Mouse (Mus musculus): ENCODE measurements at regions not wholly inside any gene's neighbourhood (a gene's known extent, or its start where the extent isn't known, plus 50 kb on each side); places are given as distances from the start of the nearest gene placed in this dataset.

- Histone ChIP-seq H3K27ac (ENCODE audit: low read depth, low read length) (no peak overlapping the region), H3K4me3 (ENCODE audit: low read depth, low read length) (no peak overlapping the region), H3K9me3 (ENCODE audit: control insufficient read depth, low read length) (no peaks in the 10 kb centered on the region), H3K4me2 (ENCODE audit: low read depth) (no peak overlapping the region), H3K27me3 (ENCODE audit: control insufficient read depth, insufficient read depth, low read length) (no peaks in the 10 kb centered on the region), H3K36me3 (ENCODE audit: control insufficient read depth, insufficient read depth, low read length) (no peaks in the 10 kb centered on the region), H3K4me1 (ENCODE audit: control insufficient read depth, insufficient read depth, low read length) (no peaks in the 10 kb centered on the region), H3K9ac (ENCODE audit: low read length) (no peak overlapping the region)
- WGBS = 89% methylated on average over 4 of the region's 4 CpGs
- ATAC-seq (ENCODE audit: insufficient read depth, low FRiP score, low TSS enrichment) (no peak), DNase-seq (ENCODE audit: low spot score) (no peak)
Measured at GRCm38 (mm10) chr15:97548354-97548753, 157.3 kb downstream of the Rpap3 start.

GRCm38 (mm10) chr15:97545034-97545433 is 160.6 kb downstream of the Rpap3 start:
- no peak overlapping the region for H3K9ac ChIP-seq (ENCODE audit: low read length)
- WGBS = 84% methylated on average over 11 of the region's 11 CpGs
- H3K27ac ChIP-seq (ENCODE audit: low read depth, low read length) = no peak overlapping the region
- H3K9me3 ChIP-seq (ENCODE audit: control insufficient read depth, low read length) = no peaks in the 10 kb centered on the region
- H3K36me3 ChIP-seq (ENCODE audit: control insufficient read depth, insufficient read depth, low read length) = no peaks in the 10 kb centered on the region
- no peak overlapping the region for H3K4me2 ChIP-seq (ENCODE audit: low read depth)
- H3K27me3 ChIP-seq (ENCODE audit: control insufficient read depth, insufficient read depth, low read length) = no peaks in the 10 kb centered on the region
- H3K4me1 ChIP-seq (ENCODE audit: control insufficient read depth, insufficient read depth, low read length) = no peaks in the 10 kb centered on the region
- no peak for ATAC-seq (ENCODE audit: insufficient read depth, low FRiP score, low TSS enrichment)
- DNase-seq (ENCODE audit: low spot score) = no peak
- no peak overlapping the region for H3K4me3 ChIP-seq (ENCODE audit: low read depth, low read length)

- ATAC-seq (ENCODE audit: insufficient read depth, low FRiP score, low TSS enrichment) = no peak
- H3K36me3 ChIP-seq (ENCODE audit: control insufficient read depth, insufficient read depth, low read length) = no peaks in the 10 kb centered on the region
- WGBS = 82% methylated on average over 9 of the region's 9 CpGs
- no peak overlapping the region for H3K9ac ChIP-seq (ENCODE audit: low read length)
- H3K4me1 ChIP-seq (ENCODE audit: control insufficient read depth, insufficient read depth, low read length) = no peaks in the 10 kb centered on the region
- no peak for DNase-seq (ENCODE audit: low spot score)
- H3K27ac ChIP-seq (ENCODE audit: low read depth, low read length) = no peak overlapping the region
- no peak overlapping the region for H3K4me2 ChIP-seq (ENCODE audit: low read depth)
- no peaks in the 10 kb centered on the region for H3K27me3 ChIP-seq (ENCODE audit: control insufficient read depth, insufficient read depth, low read length)
- no peaks in the 10 kb centered on the region for H3K9me3 ChIP-seq (ENCODE audit: control insufficient read depth, low read length)
- no peak overlapping the region for H3K4me3 ChIP-seq (ENCODE audit: low read depth, low read length)
Measured at GRCm38 (mm10) chr15:97541646-97542045, 164.0 kb downstream of the Rpap3 start.

- H3K4me3 ChIP-seq (ENCODE audit: low read depth, low read length) = no peak overlapping the region
- H3K9ac ChIP-seq (ENCODE audit: low read length) = no peak overlapping the region
- WGBS = 90% methylated on average over 12 of the region's 12 CpGs
- H3K27ac ChIP-seq (ENCODE audit: low read depth, low read length) = no peak overlapping the region
- H3K36me3 ChIP-seq (ENCODE audit: control insufficient read depth, insufficient read depth, low read length) = no peaks in the 10 kb centered on the region
- H3K4me1 ChIP-seq (ENCODE audit: control insufficient read depth, insufficient read depth, low read length) = no peaks in the 10 kb centered on the region
- ATAC-seq (ENCODE audit: insufficient read depth, low FRiP score, low TSS enrichment) (no peak), DNase-seq (ENCODE audit: low spot score) (no peak)
- H3K27me3 ChIP-seq (ENCODE audit: control insufficient read depth, insufficient read depth, low read length) = no peaks in the 10 kb centered on the region
- H3K9me3 ChIP-seq (ENCODE audit: control insufficient read depth, low read length) = no peaks in the 10 kb centered on the region
- no peak overlapping the region for H3K4me2 ChIP-seq (ENCODE audit: low read depth)
Measured at GRCm38 (mm10) chr15:97536145-97536544, 169.5 kb downstream of the Rpap3 start.

- H3K4me1 ChIP-seq (ENCODE audit: control insufficient read depth, insufficient read depth, low read length) = no peaks in the 10 kb centered on the region
- no peak for DNase-seq (ENCODE audit: low spot score)
- no peak overlapping the region for H3K4me3 ChIP-seq (ENCODE audit: low read depth, low read length)
- no peak overlapping the region for H3K9ac ChIP-seq (ENCODE audit: low read length)
- H3K27me3 ChIP-seq (ENCODE audit: control insufficient read depth, insufficient read depth, low read length) = no peaks in the 10 kb centered on the region
- 80% methylated on average over 5 of the region's 5 CpGs for WGBS
- H3K4me2 ChIP-seq (ENCODE audit: low read depth) = no peak overlapping the region
- no peak overlapping the region for H3K27ac ChIP-seq (ENCODE audit: low read depth, low read length)
- no peaks in the 10 kb centered on the region for H3K36me3 ChIP-seq (ENCODE audit: control insufficient read depth, insufficient read depth, low read length)
- no peak for ATAC-seq (ENCODE audit: insufficient read depth, low FRiP score, low TSS enrichment)
- no peaks in the 10 kb centered on the region for H3K9me3 ChIP-seq (ENCODE audit: control insufficient read depth, low read length)
Measured at GRCm38 (mm10) chr15:97534878-97535277, 170.7 kb downstream of the Rpap3 start.

- Histone ChIP-seq H3K4me3 (ENCODE audit: low read depth, low read length) (no peak overlapping the region), H3K4me1 (ENCODE audit: control insufficient read depth, insufficient read depth, low read length) (no peaks in the 10 kb centered on the region), H3K27me3 (ENCODE audit: control insufficient read depth, insufficient read depth, low read length) (no peaks in the 10 kb centered on the region), H3K4me2 (ENCODE audit: low read depth) (no peak overlapping the region), H3K36me3 (ENCODE audit: control insufficient read depth, insufficient read depth, low read length) (no peaks in the 10 kb centered on the region), H3K27ac (ENCODE audit: low read depth, low read length) (no peak overlapping the region), H3K9me3 (ENCODE audit: control insufficient read depth, low read length) (no peaks in the 10 kb centered on the region), H3K9ac (ENCODE audit: low read length) (no peak overlapping the region)
- ATAC-seq (ENCODE audit: insufficient read depth, low FRiP score, low TSS enrichment) (no peak), DNase-seq (ENCODE audit: low spot score) (no peak)
- WGBS = 84% methylated on average over 12 of the region's 12 CpGs
Measured at GRCm38 (mm10) chr15:97533553-97534291, 171.9 kb downstream of the Rpap3 start.

GRCm38 (mm10) chr15:97532346-97532910 is 173.2 kb downstream of the Rpap3 start:
- no peak for DNase-seq (ENCODE audit: low spot score)

GRCm38 (mm10) chr15:97528291-97529050 is 177.2 kb downstream of the Rpap3 start:
- WGBS = 89% methylated on average over 11 of the region's 11 CpGs

More at GRCm38 (mm10) chr15:97532346-97532910, 173.2 kb downstream of the Rpap3 start:
- 65% methylated on average over 10 of the region's 10 CpGs for WGBS
- no peaks in the 10 kb centered on the region for H3K36me3 ChIP-seq (ENCODE audit: control insufficient read depth, insufficient read depth, low read length)
- no peak overlapping the region for H3K4me3 ChIP-seq (ENCODE audit: low read depth, low read length)
- H3K4me1 ChIP-seq (ENCODE audit: control insufficient read depth, insufficient read depth, low read length) = no peaks in the 10 kb centered on the region
- no peaks in the 10 kb centered on the region for H3K27me3 ChIP-seq (ENCODE audit: control insufficient read depth, insufficient read depth, low read length)
- no peak overlapping the region for H3K4me2 ChIP-seq (ENCODE audit: low read depth)
- no peak overlapping the region for H3K9ac ChIP-seq (ENCODE audit: low read length)
- ATAC-seq (ENCODE audit: insufficient read depth, low FRiP score, low TSS enrichment) = no peak
- no peak overlapping the region for H3K27ac ChIP-seq (ENCODE audit: low read depth, low read length)
- H3K9me3 ChIP-seq (ENCODE audit: control insufficient read depth, low read length) = no peaks in the 10 kb centered on the region

More at GRCm38 (mm10) chr15:97528291-97529050, 177.2 kb downstream of the Rpap3 start:
- no peak for DNase-seq (ENCODE audit: low spot score)
- Histone ChIP-seq H3K4me1 (ENCODE audit: control insufficient read depth, insufficient read depth, low read length) (no peaks in the 10 kb centered on the region), H3K9me3 (ENCODE audit: control insufficient read depth, low read length) (no peaks in the 10 kb centered on the region), H3K4me2 (ENCODE audit: low read depth) (no peak overlapping the region), H3K27ac (ENCODE audit: low read depth, low read length) (no peak overlapping the region), H3K27me3 (ENCODE audit: control insufficient read depth, insufficient read depth, low read length) (no peaks in the 10 kb centered on the region), H3K36me3 (ENCODE audit: control insufficient read depth, insufficient read depth, low read length) (no peaks in the 10 kb centered on the region), H3K9ac (ENCODE audit: low read length) (no peak overlapping the region), H3K4me3 (ENCODE audit: low read depth, low read length) (no peak overlapping the region)
- no peak for ATAC-seq (ENCODE audit: insufficient read depth, low FRiP score, low TSS enrichment)

All from neural tube, embryonic 11.5 days (tissue).